In the genomic region with DNA sequence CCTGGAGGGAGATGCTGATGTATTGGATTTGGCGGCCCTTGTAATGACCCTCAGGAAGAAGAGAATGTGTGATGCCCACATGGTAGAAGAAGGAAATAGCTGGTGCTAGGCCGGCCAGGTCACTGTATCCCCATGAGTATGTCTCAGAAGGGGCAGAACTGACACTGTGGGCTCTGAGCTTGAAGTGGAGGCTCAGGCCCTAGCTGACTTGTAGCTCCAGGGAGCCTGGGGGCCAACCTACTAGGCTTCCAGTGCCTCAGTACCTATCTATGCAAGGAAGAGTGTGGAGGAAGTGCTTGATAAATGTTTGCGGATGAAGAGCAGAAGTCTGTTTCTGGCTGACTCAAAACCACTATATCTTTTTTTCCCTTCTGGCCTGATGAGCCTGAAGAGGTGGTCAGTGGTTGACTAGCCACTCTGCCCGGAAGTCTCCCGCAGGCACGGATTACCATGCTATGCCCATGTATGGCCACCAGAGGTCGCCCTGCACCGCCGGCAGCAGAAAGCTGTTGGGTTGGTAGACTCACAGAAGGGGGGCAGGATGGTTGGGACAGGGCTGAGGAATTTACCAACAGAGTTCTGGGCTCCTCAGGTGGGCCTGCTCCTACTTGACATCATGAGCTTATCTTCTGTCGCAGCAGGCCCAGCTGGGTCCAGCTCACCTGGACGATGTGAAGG, we compare ENCODE assay signal across 8 mouse cellular contexts. TPM values are rescaled to one million over a fixed set of nuclear protein-coding genes. Genes with fewer than 3 reads are reported as not detected.
A peak's percentile ranks its signal among the peaks of the same experiment; 100 is the strongest.
DNase-seq lines count a peak whose midpoint lies in the region; TF ChIP-seq lines count a peak whose summit lies in the region.

No protein-coding gene starts in this region.

- TF ChIP-seq POLR2A in liver, adult 2 months (IDR thresholded peaks at IDR 0.05; ENCODE audit: extremely low read depth, insufficient read depth, low read length) = no peak
- no peak for TF ChIP-seq POLR2A in myocyte (IDR thresholded peaks at IDR 0.05; ENCODE audit: insufficient read length, low read depth)

- peak; percentile 80 to 84 for DNase-seq in heart, adult 18-20 months
- no peak for DNase-seq in heart, embryonic 10.5 days (ENCODE audit: low spot score)
- peak; percentile 87 to 88 for DNase-seq in cerebellum, postnatal 14 days
- DNase-seq in gastrocnemius, adult 2 months = peak; percentile 83
- DNase-seq in kidney, adult 18-20 months = peak; percentile 77
- no peak for DNase-seq in liver, adult 2 months (ENCODE audit: extremely low read depth, low read depth, low spot score)
- DNase-seq in spleen, postnatal 4 days (ENCODE audit: low spot score in 2 of 2) = peak; percentile 73 to 91

- H3K9ac ChIP-seq in liver, adult 2 months (ENCODE audit: low read depth, low read length) = no peak overlapping the region

- TF ChIP-seq CTCF in gastrocnemius, adult 2 months (IDR thresholded peaks at IDR 0.05) = no peak; the same call in 1 of the 2 replicates
- peak; percentile 99 for TF ChIP-seq CTCF in liver, adult 2 months (IDR thresholded peaks at IDR 0.05; ENCODE audit: low read depth, low read length)

- H3K36me3 ChIP-seq in heart, embryonic 10.5 days = peaks cover 2% of the 10 kb centered on the region; the same call in 1 of the 2 replicates
- no peaks in the 10 kb centered on the region for H3K36me3 ChIP-seq in liver, adult 2 months (ENCODE audit: control insufficient read depth, insufficient read depth, low read length)
- no peaks in the 10 kb centered on the region for H3K36me3 ChIP-seq in myocyte (ENCODE audit: control insufficient read depth, insufficient read depth)

- WGBS in heart, embryonic 10.5 days = 23% methylated on average over 11 of the region's 11 CpGs
- 25% methylated on average over 11 of the region's 11 CpGs for WGBS in liver, adult 2 months

- peaks cover 24% of the 10 kb centered on the region for H3K4me1 ChIP-seq in heart, embryonic 10.5 days
- H3K4me1 ChIP-seq in liver, adult 2 months (ENCODE audit: control insufficient read depth, insufficient read depth, low read length) = no peaks in the 10 kb centered on the region

- no peak overlapping the region for H3K4me2 ChIP-seq in myocyte (ENCODE audit: low read depth)

- H3K79me2 ChIP-seq in liver, adult 2 months (ENCODE audit: control insufficient read depth, insufficient read depth, low read length) = no peaks in the 10 kb centered on the region
- H3K79me2 ChIP-seq in myocyte (ENCODE audit: control insufficient read depth, insufficient read depth) = no peaks in the 10 kb centered on the region

- no peak overlapping the region for H3K27ac ChIP-seq in heart, embryonic 10.5 days
- H3K27ac ChIP-seq in gastrocnemius, adult 2 months = no peak overlapping the region
- H3K27ac ChIP-seq in liver, adult 2 months (replicated peaks; ENCODE audit: insufficient read depth, low read depth, low read length) = no peak overlapping the region

- no peaks in the 10 kb centered on the region for H3K27me3 ChIP-seq in heart, embryonic 10.5 days (ENCODE audit: insufficient read depth, poor library complexity, severe bottlenecking)
- no peaks in the 10 kb centered on the region for H3K27me3 ChIP-seq in liver, adult 2 months (ENCODE audit: control insufficient read depth, insufficient read depth, low read length)
- H3K27me3 ChIP-seq in myocyte (ENCODE audit: control insufficient read depth, insufficient read depth, insufficient read length) = no peaks in the 10 kb centered on the region

- no peak overlapping the region for H3ac ChIP-seq in myocyte (ENCODE audit: control insufficient read depth, insufficient read length)

- no peak overlapping the region for H3K4me3 ChIP-seq in heart, embryonic 10.5 days
- no peak overlapping the region for H3K4me3 ChIP-seq in gastrocnemius, adult 2 months
- no peak overlapping the region for H3K4me3 ChIP-seq in liver, adult 2 months (ENCODE audit: insufficient read depth, low read depth, low read length)
- no peak overlapping the region for H3K4me3 ChIP-seq in myocyte

- H3K9me3 ChIP-seq in heart, embryonic 10.5 days = no peaks in the 10 kb centered on the region

- intact Hi-C loops in gastrocnemius, adult 2 months (cut with DNase I) = loop anchor here (10.0 kb wide), 1 partner anchor 72 kb away; no protein-coding TSS in a partner anchor

TF ChIP-seq in myocyte, 11 proteins besides CTCF, POLR2A, EP300 and RAD21:
- peak; percentile 49 for TF ChIP-seq POLR2AphosphoS2 (IDR thresholded peaks at IDR 0.05; ENCODE audit: insufficient read length, low read depth)
- TF ChIP-seq SRF (IDR thresholded peaks at IDR 0.05; ENCODE audit: control insufficient read depth, insufficient read length, low read depth) = no peak
- TF ChIP-seq TCF12 (IDR thresholded peaks at IDR 0.05; ENCODE audit: insufficient read depth, poor library complexity, severe bottlenecking) = no peak
- TF ChIP-seq MYOD1 (IDR thresholded peaks at IDR 0.05; ENCODE audit: control insufficient read depth in 1 of 3, insufficient read length in 2 of 3, low read depth in 2 of 3) = no peak
- TF ChIP-seq MYOG (IDR thresholded peaks at IDR 0.05; ENCODE audit: control insufficient read depth in 1 of 3, insufficient read depth in 1 of 3, insufficient read length in 2 of 3, low read depth in 2 of 3) = no peak

RNA-seq across cellular contexts. Expression of a gene that starts 10.5 kb away (rescaled TPM):
- 10 to 100 TPM; 79.1 to 89.1 TPM for total RNA-seq in heart, adult 18-20 months (2021)
- 2.4 and 2.9 TPM in 2 replicates for polyA plus RNA-seq in heart, embryonic 10.5 days (2016; fragmentation: Nextera tagmentation; extraction: Ambion mirVana)
- total RNA-seq in gastrocnemius, adult 2 months (2021) = 10 to 100 TPM; 88.4 to 92.5 TPM
- total RNA-seq in liver, adult 2 months (2014; rRNA removed) = 33.9 and 45.8 TPM in 2 replicates
- 29.7 and 33.4 TPM in 2 replicates for polyA plus RNA-seq in liver, adult 2 months (2012; rRNA removed)
- polyA plus RNA-seq in myocyte (2012; fragmentation: generic; extraction: Trizol) = 78.0 TPM

RNA-seq across cellular contexts. Expression of a gene that starts 24.8 kb away (rescaled TPM):
- 10 to 100 TPM; 16.9 to 22.0 TPM for total RNA-seq in heart, adult 18-20 months (2021)
- 37.3 and 48.0 TPM in 2 replicates for polyA plus RNA-seq in heart, embryonic 10.5 days (2016; fragmentation: Nextera tagmentation; extraction: Ambion mirVana)
- total RNA-seq in gastrocnemius, adult 2 months (2021) = 1 to 10 TPM; 4.2 to 6.2 TPM
- 4.5 and 6.2 TPM in 2 replicates for total RNA-seq in liver, adult 2 months (2014; rRNA removed)
- 14.2 and 14.9 TPM in 2 replicates for polyA plus RNA-seq in liver, adult 2 months (2012; rRNA removed)
- 66.8 TPM for polyA plus RNA-seq in myocyte (2012; fragmentation: generic; extraction: Trizol)

RNA-seq across cellular contexts. Expression of a gene that starts 51.7 kb away (rescaled TPM):
- total RNA-seq in heart, adult 18-20 months (2021) = 1 to 10 TPM; 1.4 to 1.5 TPM
- polyA plus RNA-seq in heart, embryonic 10.5 days (2016; fragmentation: Nextera tagmentation; extraction: Ambion mirVana) = 1.1 and 1.2 TPM in 2 replicates
- 1 to 10 TPM in 1 of 2 experiments, under 1 TPM in 1; 0.46 to 1.0 TPM for total RNA-seq in gastrocnemius, adult 2 months (2021)
- total RNA-seq in liver, adult 2 months (2014; rRNA removed) = 0.09 and 0.20 TPM in 2 replicates
- polyA plus RNA-seq in liver, adult 2 months (2012; rRNA removed) = 0.11 and 0.19 TPM in 2 replicates
- 14.3 TPM for polyA plus RNA-seq in myocyte (2012; fragmentation: generic; extraction: Trizol)

Comparison
In these comparisons a context has a peak if more than half of its experiments do, and no peak if none do; other contexts are left out.
1. DNase-seq: peak in heart, adult 18-20 months (2 of 2), cerebellum, postnatal 14 days (2 of 2), gastrocnemius, adult 2 months (single experiment), kidney, adult 18-20 months (single experiment) and spleen, postnatal 4 days (2 of 2); none in heart, embryonic 10.5 days (single experiment) and liver, adult 2 months (single experiment).